Mouse (Mus musculus) embryonic fibroblast, embryonic 13.5 days (primary cell): ENCODE data around the gene Car2.

Source experiments
- CTCF ChIP-seq: IDR thresholded peaks from 2 replicates; pipeline ENCODE4 v1.5.1; 2011; ENCODE audit warnings: mild to moderate bottlenecking, control low read depth, low read length, moderate library complexity, borderline replicate concordance; ENCODE audit not compliant: insufficient read depth
- POLR2A ChIP-seq: IDR thresholded peaks from 2 replicates; pipeline ENCODE4 v1.6.1; 2011; ENCODE audit warnings: low read depth, mild to moderate bottlenecking, control low read depth, low read length, moderate library complexity

DNA sequence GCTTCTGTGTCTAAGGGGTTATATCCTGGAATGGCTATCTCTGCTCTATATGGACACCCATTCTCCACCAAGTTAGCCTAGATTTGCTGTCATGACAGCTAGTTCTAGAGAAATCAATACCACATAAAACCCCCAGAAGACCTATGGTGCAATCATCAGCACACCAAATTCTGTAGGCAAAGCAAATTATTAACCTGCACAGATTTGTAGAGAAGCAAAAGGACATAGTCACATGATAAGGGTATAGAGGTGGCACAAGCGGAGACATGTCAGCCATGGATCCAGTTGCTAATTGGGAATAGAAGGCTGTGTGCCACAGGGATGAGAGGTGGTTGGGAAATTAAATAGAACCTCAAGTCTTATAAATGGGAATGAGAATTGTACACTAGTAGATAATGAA lies 47.1 kb upstream of the Car2 start:
- TF ChIP-seq CTCF = no peak
- no peak for TF ChIP-seq POLR2A
